Mouse (Mus musculus) forebrain, embryonic 13.5 days (tissue): ENCODE results near the gene Gm10382. TPM values are rescaled to one million over a fixed set of nuclear protein-coding genes. Genes with fewer than 3 reads are reported as not detected.
A peak's percentile ranks its signal among the peaks of the same experiment; 100 is the strongest.
"Not testable (repeated sequence)": the region's sequence is repeated elsewhere in the genome, so short reads cannot be mapped to it uniquely, and the experiment has no call there.

Experiments
- ATAC-seq: fragments of 200-750 bp; cut with Nextera tagmentation; 2 replicates; pipeline ENCODE4 v1.8.0; 2017
- H3K27ac ChIP-seq: fragments of 300-500 bp; sonication (generic); 2 replicates; pipeline ENCODE4 v1.5.1; 2015; ENCODE audit warnings: inconsistent platforms, mild to moderate bottlenecking, moderate library complexity
- H3K27me3 ChIP-seq: fragments of 300-500 bp; sonication (generic); 2 replicates; pipeline ENCODE4 v1.6.1; 2015; ENCODE audit warnings: mild to moderate bottlenecking, inconsistent platforms
- H3K36me3 ChIP-seq: fragments of 300-500 bp; sonication (generic); 2 replicates; pipeline ENCODE4 v1.6.1; 2015; ENCODE audit warnings: mild to moderate bottlenecking, inconsistent platforms; ENCODE audit not compliant: poor library complexity, severe bottlenecking
- H3K4me1 ChIP-seq: fragments of 300-500 bp; sonication (generic); 2 replicates; pipeline ENCODE4 v1.6.1; 2015; ENCODE audit warnings: inconsistent platforms
- H3K4me2 ChIP-seq: fragments of 300-500 bp; sonication (generic); 2 replicates; pipeline ENCODE4 v1.6.1; 2015; ENCODE audit warnings: inconsistent platforms, mild to moderate bottlenecking, moderate library complexity
- H3K4me3 ChIP-seq: fragments of 300-500 bp; sonication (generic); 2 replicates; pipeline ENCODE4 v1.5.1; 2015; ENCODE audit warnings: mild to moderate bottlenecking, inconsistent platforms
- H3K9ac ChIP-seq: fragments of 300-500 bp; sonication (generic); 2 replicates; pipeline ENCODE4 v1.6.1; 2015; ENCODE audit warnings: mild to moderate bottlenecking, inconsistent platforms
- H3K9me3 ChIP-seq: fragments of 300-500 bp; sonication (generic); replicated peaks from 2 replicates; pipeline ENCODE4 v1.6.1; 2016; ENCODE audit warnings: inconsistent platforms
- WGBS: fragments of 180-500 bp; shearing (Covaris S2); methylation state at CpG from one replicate; pipeline ENCODE4 v1.1.7; 2015; 5-methylcytosine and 5-hydroxymethylcytosine counted together
- polyA plus RNA-seq: library from polyadenylated mRNA; unstranded; fragments of >200 nt; fragmentation: Nextera tagmentation; extraction: Ambion mirVana; gene quantifications from 2 replicates; pipeline ENCODE4 v1.2.1, GENCODE M21; 2015

The Gm10382 gene
- polyA plus RNA-seq, 1 experiment from 2014 or later: 0.27 TPM

- H3K9ac ChIP-seq: peak overlapping the region; percentile 98
- peak overlapping the region; percentile 99 for H3K4me2 ChIP-seq
- H3K36me3 ChIP-seq: peaks cover 23% of the 10 kb centered on the region
- WGBS: 28% methylated on average over 13 of the region's 13 CpGs
- H3K4me1 ChIP-seq: peaks cover 44% of the 10 kb centered on the region
- H3K4me3 ChIP-seq: peak overlapping the region; percentile 99
- H3K9me3 ChIP-seq: no peaks in the 10 kb centered on the region
- no peaks in the 10 kb centered on the region for H3K27me3 ChIP-seq
- ATAC-seq: no peak
- no peak overlapping the region; the same call in 1 of the 2 replicates for H3K27ac ChIP-seq
These were observed 597 bp upstream of the Gm10382 start for GRCm38 (mm10) chr5:125388358-125389092.

GRCm38 (mm10) chr5:125389579-125390441, 688 bp downstream of the Gm10382 start, which contains the start of gene Ubc:
Gene Ubc (minus strand): TSS chr5:125390202.
- Histone ChIP-seq H3K27ac (peak within 1 kb of the TSS; percentile 94), H3K9ac (peak within 1 kb of the TSS; percentile 98), H3K36me3 (peaks cover 17% of the 10 kb centered on the region), H3K4me2 (peak within 1 kb of the TSS; percentile 99), H3K4me1 (peaks cover 46% of the 10 kb centered on the region), H3K4me3 (peak within 1 kb of the TSS; percentile 99), H3K27me3 (no peaks in the 10 kb centered on the region), H3K9me3 (no peaks in the 10 kb centered on the region)
- ATAC-seq: peak; percentile 57
- WGBS: under 1% methylated on average over 66 of the region's 69 CpGs

- Histone ChIP-seq H3K27me3 (no peaks in the 10 kb centered on the region), H3K4me3 (no peak overlapping the region), H3K4me1 (peaks cover 42% of the 10 kb centered on the region), H3K27ac (peak overlapping the region; percentile 94; the same call in 1 of the 2 replicates), H3K36me3 (peaks cover 5% of the 10 kb centered on the region), H3K4me2 (no peak overlapping the region), H3K9me3 (no peaks in the 10 kb centered on the region), H3K9ac (no peak overlapping the region)
- WGBS: 96% methylated on average over 3 of the region's 3 CpGs
- ATAC-seq: no peak
These were observed 1.9 kb downstream of the Gm10382 start for GRCm38 (mm10) chr5:125390906-125391477.

GRCm38 (mm10) chr5:125391609-125392008, 2.5 kb downstream of the Gm10382 start:
- 0 out of 2 replicates have a peak, but pooled peaks cover 4% of the 10 kb centered on the region for H3K36me3 ChIP-seq
- no peak overlapping the region for H3K4me2 ChIP-seq
- no peak overlapping the region for H3K9ac ChIP-seq
- no peaks in the 10 kb centered on the region for H3K27me3 ChIP-seq
- no peak overlapping the region; the same call in 1 of the 2 replicates for H3K27ac ChIP-seq
- H3K4me1 ChIP-seq: peaks cover 41% of the 10 kb centered on the region
- H3K9me3 ChIP-seq: no peaks in the 10 kb centered on the region
- WGBS: 90% methylated on average over 5 of the region's 5 CpGs
- no peak for ATAC-seq
- H3K4me3 ChIP-seq: no peak overlapping the region

DNA sequence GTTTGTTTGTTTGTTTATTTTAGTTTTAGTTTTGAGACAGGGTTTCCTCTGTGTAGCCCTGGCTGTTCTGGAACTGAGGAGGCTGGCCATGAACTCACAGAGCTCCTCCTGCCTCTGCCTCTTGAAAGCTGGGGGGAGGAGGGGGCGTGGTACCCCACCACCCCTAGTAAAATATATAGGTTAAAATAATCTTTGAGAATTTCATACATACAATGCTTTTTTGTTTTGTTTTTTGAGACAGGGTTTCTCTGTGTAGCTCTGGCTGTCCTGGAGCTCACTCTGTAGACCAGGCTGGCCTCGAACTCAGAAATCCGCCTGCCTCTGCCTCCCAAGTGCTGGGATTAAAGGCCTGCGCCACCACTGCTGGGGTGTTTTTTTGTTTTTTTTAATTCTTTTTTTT, 3.1 kb downstream of the Gm10382 start:
- H3K4me3 ChIP-seq, H3K36me3 ChIP-seq, H3K27me3 ChIP-seq, H3K9ac ChIP-seq, H3K9me3 ChIP-seq, ATAC-seq, H3K4me2 ChIP-seq: not testable (repeated sequence)
- Histone ChIP-seq H3K4me1 (peaks cover 41% of the 10 kb centered on the region), H3K27ac (peak overlapping the region; percentile 100)
- WGBS: 100% methylated on average over 4 of the region's 4 CpGs

DNA sequence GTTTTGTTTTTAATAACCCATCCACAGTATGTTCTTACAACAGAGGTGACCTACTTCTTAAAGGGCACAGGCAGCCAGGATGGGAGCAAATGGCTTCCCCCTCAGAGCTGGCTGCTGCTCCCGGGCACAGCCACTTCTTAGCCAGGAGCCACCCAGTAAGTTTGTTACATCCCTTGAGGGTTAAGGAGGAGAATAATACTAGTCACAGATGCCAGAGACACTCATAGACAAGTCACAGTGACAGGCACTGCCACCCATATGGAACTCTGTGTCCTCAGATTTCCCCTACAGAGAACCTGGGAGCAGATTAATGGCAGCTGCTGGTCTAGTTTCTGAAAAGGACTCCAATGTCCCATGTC, 3.5 kb downstream of the Gm10382 start:
- ATAC-seq: peak; percentile 1; the same call in 1 of the 2 replicates
- peak overlapping the region; percentile 34; the same call in 1 of the 2 replicates for H3K4me3 ChIP-seq

DNA sequence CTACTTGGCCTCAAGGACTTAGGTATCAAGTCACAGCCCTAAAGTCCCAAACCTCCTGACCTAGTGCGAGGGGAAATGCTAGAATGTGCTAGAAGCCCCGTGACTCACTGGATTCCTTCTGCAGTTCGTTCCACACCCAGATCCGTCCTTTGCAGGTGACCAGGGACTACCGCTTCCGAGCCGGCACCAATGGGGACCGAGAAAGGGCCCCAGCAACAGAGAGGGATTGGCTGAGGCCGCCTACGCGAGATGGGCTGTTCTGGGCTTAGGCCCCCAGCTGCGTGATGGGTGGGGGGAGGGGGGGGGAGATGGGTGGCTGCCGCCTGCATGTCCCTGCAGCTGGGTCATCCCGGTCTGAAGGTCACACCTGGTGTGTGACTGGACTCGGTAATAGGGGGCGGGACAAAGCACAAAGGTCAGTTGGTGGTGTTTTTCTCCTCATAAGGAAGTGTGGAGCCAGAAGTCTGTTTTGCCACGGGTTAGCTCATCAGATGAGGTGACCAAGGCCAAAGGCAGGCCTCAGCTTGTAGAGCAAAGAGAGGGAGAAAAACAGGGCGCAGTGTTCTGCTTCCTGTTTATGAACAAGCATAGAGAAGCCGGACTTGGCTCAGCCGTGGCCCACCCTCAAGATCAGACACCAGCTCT, 4.0 kb downstream of the Gm10382 start:
- Histone ChIP-seq H3K4me2 (peak overlapping the region; percentile 67), H3K36me3 (0 out of 2 replicates have a peak, but pooled peaks cover 4% of the 10 kb centered on the region), H3K4me3 (peak overlapping the region; percentile 34), H3K27ac (peak overlapping the region; percentile 100), H3K27me3 (no peaks in the 10 kb centered on the region), H3K9me3 (no peaks in the 10 kb centered on the region), H3K9ac (peak overlapping the region; percentile 66), H3K4me1 (peaks cover 40% of the 10 kb centered on the region)
- under 1% methylated on average over 20 of the region's 20 CpGs for WGBS
- peak; percentile 92 for ATAC-seq

More for the DNA sequence above, 3.5 kb downstream of the Gm10382 start:
- Histone ChIP-seq H3K27me3 (no peaks in the 10 kb centered on the region), H3K4me1 (peaks cover 41% of the 10 kb centered on the region), H3K4me2 (peak overlapping the region; percentile 67), H3K27ac (peak overlapping the region; percentile 100), H3K9ac (peak overlapping the region; percentile 45), H3K9me3 (no peaks in the 10 kb centered on the region), H3K36me3 (0 out of 2 replicates have a peak, but pooled peaks cover 4% of the 10 kb centered on the region)
- 23% methylated on average over 1 of the region's 1 CpGs for WGBS

- Histone ChIP-seq H3K36me3 (no peaks in the 10 kb centered on the region), H3K4me2 (peak overlapping the region; percentile 67), H3K9me3 (no peaks in the 10 kb centered on the region), H3K4me1 (peaks cover 34% of the 10 kb centered on the region), H3K4me3 (peak overlapping the region; percentile 34), H3K27ac (peak overlapping the region; percentile 100), H3K27me3 (no peaks in the 10 kb centered on the region), H3K9ac (peak overlapping the region; percentile 66)
- peak; percentile 78 for ATAC-seq
- WGBS: 5% methylated on average over 20 of the region's 25 CpGs
These were observed 4.8 kb downstream of the Gm10382 start for GRCm38 (mm10) chr5:125393622-125394603.

- H3K4me2 ChIP-seq: peak overlapping the region; percentile 67
- ATAC-seq: no peak
- H3K36me3 ChIP-seq: no peaks in the 10 kb centered on the region
- H3K9me3 ChIP-seq: no peaks in the 10 kb centered on the region
- peak overlapping the region; percentile 100 for H3K27ac ChIP-seq
- peak overlapping the region; percentile 34 for H3K4me3 ChIP-seq
- no peaks in the 10 kb centered on the region for H3K27me3 ChIP-seq
- WGBS: 44% methylated on average over 3 of the region's 3 CpGs
- H3K9ac ChIP-seq: no peak overlapping the region; the same call in 1 of the 2 replicates
- peaks cover 33% of the 10 kb centered on the region for H3K4me1 ChIP-seq
These were observed 5.9 kb downstream of the Gm10382 start for GRCm38 (mm10) chr5:125395008-125395407.

DNA sequence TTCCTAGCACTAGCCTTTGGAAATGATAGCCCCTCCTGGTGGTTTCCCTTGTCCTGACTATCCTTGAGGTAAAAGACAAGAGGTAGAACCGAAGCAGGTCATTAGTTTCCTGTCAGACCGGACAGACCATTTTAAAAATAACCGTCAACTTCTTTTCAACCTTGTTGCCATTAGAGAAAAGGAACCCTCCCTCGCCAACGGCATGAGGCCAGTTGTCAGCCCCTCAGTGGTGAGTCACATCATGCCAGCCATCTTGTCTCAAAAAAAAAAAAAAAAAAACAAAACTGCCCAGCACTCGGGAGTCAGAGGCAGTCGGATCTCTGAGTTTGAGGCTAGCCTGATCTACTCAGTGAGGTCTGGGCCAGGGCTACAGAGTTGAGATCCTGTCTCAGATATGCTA, 11.8 kb downstream of the Gm10382 start:
- ATAC-seq: no peak
- WGBS: 65% methylated on average over 7 of the region's 7 CpGs
- no peak overlapping the region for H3K4me2 ChIP-seq

More for the DNA sequence above, 11.8 kb downstream of the Gm10382 start:
- no peak overlapping the region for H3K27ac ChIP-seq
- H3K9ac ChIP-seq: no peak overlapping the region
- no peaks in the 10 kb centered on the region for H3K9me3 ChIP-seq
- H3K4me3 ChIP-seq: no peak overlapping the region
- H3K36me3 ChIP-seq: no peaks in the 10 kb centered on the region
- no peaks in the 10 kb centered on the region for H3K4me1 ChIP-seq
- H3K27me3 ChIP-seq: no peaks in the 10 kb centered on the region
